Mouse (Mus musculus): ENCODE measurements around the gene Hist1h3f. TPM values are rescaled to one million over a fixed set of nuclear protein-coding genes. Genes with fewer than 3 reads are reported as not detected.

Gene Hist1h3f
- polyA plus RNA-seq, 1 experiment from 2014 or later, result not detected

Small RNA genes within 50 kb of the gene (microRNA-seq; reads per million reads assigned to microRNA genes)
- gene Gm44297 (not detected), gene Gm44359 (not detected), gene Gm44394 (not detected), gene n-TStga1 (0.83 reads per million)

Other genes starting within 250 kb of the Hist1h3f start
- 46.2 and 48.2 TPM in 2 replicates for gene Zfp322a, start 174.8 kb upstream of the Hist1h3f start, polyA plus RNA-seq (2015; fragmentation: Nextera tagmentation; extraction: Ambion mirVana)
- 9.8 and 10.1 TPM in 2 replicates for gene Abt1, start 120.2 kb upstream of the Hist1h3f start, polyA plus RNA-seq (2015; fragmentation: Nextera tagmentation; extraction: Ambion mirVana)
- gene Btn1a1, start 78.2 kb upstream of the Hist1h3f start, polyA plus RNA-seq (2015; fragmentation: Nextera tagmentation; extraction: Ambion mirVana), result 0.09 and 0.20 TPM in 2 replicates
- gene Btn2a2, start 55.2 kb upstream of the Hist1h3f start, polyA plus RNA-seq (2015; fragmentation: Nextera tagmentation; extraction: Ambion mirVana), result 0.14 TPM in 1 of 2 replicates, not detected in the other
- 2.6 and 2.7 TPM in 2 replicates for gene Hist1h4h, start 13.0 kb upstream of the Hist1h3f start, polyA plus RNA-seq (2015; fragmentation: Nextera tagmentation; extraction: Ambion mirVana)
- not detected in 2 replicates for gene Hist1h2af, start 10.1 kb upstream of the Hist1h3f start, polyA plus RNA-seq (2015; fragmentation: Nextera tagmentation; extraction: Ambion mirVana)
- gene Hist1h3g, start 8.6 kb upstream of the Hist1h3f start, polyA plus RNA-seq (2015; fragmentation: Nextera tagmentation; extraction: Ambion mirVana), result 0.66 TPM in 1 of 2 replicates, not detected in the other
- 0.16 and 0.29 TPM in 2 replicates for gene Hist1h2bh, start 660 bp upstream of the Hist1h3f start, polyA plus RNA-seq (2015; fragmentation: Nextera tagmentation; extraction: Ambion mirVana)
- gene Hist1h4f, start 7.6 kb downstream of the Hist1h3f start, polyA plus RNA-seq (2015; fragmentation: Nextera tagmentation; extraction: Ambion mirVana), result 0.59 TPM in 1 of 2 replicates, not detected in the other
- gene Hist1h1d, start 9.2 kb downstream of the Hist1h3f start, polyA plus RNA-seq (2015; fragmentation: Nextera tagmentation; extraction: Ambion mirVana), result 0.07 and 0.10 TPM in 2 replicates
- gene Hist1h3e, start 18.3 kb downstream of the Hist1h3f start, polyA plus RNA-seq (2015; fragmentation: Nextera tagmentation; extraction: Ambion mirVana), result 0.85 and 0.97 TPM in 2 replicates
- gene Hist1h2ae, start 27.2 kb downstream of the Hist1h3f start, polyA plus RNA-seq (2015; fragmentation: Nextera tagmentation; extraction: Ambion mirVana), result 9.4 and 14.5 TPM in 2 replicates
- gene Hist1h2bg, start 27.3 kb downstream of the Hist1h3f start, polyA plus RNA-seq (2015; fragmentation: Nextera tagmentation; extraction: Ambion mirVana), result 0.79 and 1.4 TPM in 2 replicates
- gene Hist1h2bf, start 30.1 kb downstream of the Hist1h3f start, polyA plus RNA-seq (2015; fragmentation: Nextera tagmentation; extraction: Ambion mirVana), result 0.44 and 0.67 TPM in 2 replicates
- 0.57 and 1.3 TPM in 2 replicates for gene Hist1h2ad, start 30.3 kb downstream of the Hist1h3f start, polyA plus RNA-seq (2015; fragmentation: Nextera tagmentation; extraction: Ambion mirVana)
- gene Hist1h3d, start 31.7 kb downstream of the Hist1h3f start, polyA plus RNA-seq (2015; fragmentation: Nextera tagmentation; extraction: Ambion mirVana), result 0.85 and 1.3 TPM in 2 replicates
- gene Hist1h4d, start 37.5 kb downstream of the Hist1h3f start, polyA plus RNA-seq (2015; fragmentation: Nextera tagmentation; extraction: Ambion mirVana), result 27.6 and 30.0 TPM in 2 replicates
- 1.0 and 1.1 TPM in 2 replicates for gene Hist1h2be, start 77.1 kb downstream of the Hist1h3f start, polyA plus RNA-seq (2015; fragmentation: Nextera tagmentation; extraction: Ambion mirVana)
- 4.0 and 5.0 TPM in 2 replicates for gene Hist1h1e, start 78.5 kb downstream of the Hist1h3f start, polyA plus RNA-seq (2015; fragmentation: Nextera tagmentation; extraction: Ambion mirVana)
- 0.26 and 0.30 TPM in 2 replicates for gene Hist1h2ac, start 139.9 kb downstream of the Hist1h3f start, polyA plus RNA-seq (2015; fragmentation: Nextera tagmentation; extraction: Ambion mirVana)
- gene Hist1h2bc, start 140.1 kb downstream of the Hist1h3f start, polyA plus RNA-seq (2015; fragmentation: Nextera tagmentation; extraction: Ambion mirVana), result 20.4 and 24.8 TPM in 2 replicates
- not detected in 2 replicates for gene Hist1h1t, start 151.8 kb downstream of the Hist1h3f start, polyA plus RNA-seq (2015; fragmentation: Nextera tagmentation; extraction: Ambion mirVana)
- gene Hist1h4c, start 154.4 kb downstream of the Hist1h3f start, polyA plus RNA-seq (2015; fragmentation: Nextera tagmentation; extraction: Ambion mirVana), result 2.0 and 2.5 TPM in 2 replicates
- 5.4 and 6.7 TPM in 2 replicates for gene Hfe, start 166.8 kb downstream of the Hist1h3f start, polyA plus RNA-seq (2015; fragmentation: Nextera tagmentation; extraction: Ambion mirVana)
- gene Hist1h1c, start 194.8 kb downstream of the Hist1h3f start, polyA plus RNA-seq (2015; fragmentation: Nextera tagmentation; extraction: Ambion mirVana), result 8.6 and 10.8 TPM in 2 replicates
- gene Hist1h3c, start 201.6 kb downstream of the Hist1h3f start, polyA plus RNA-seq (2015; fragmentation: Nextera tagmentation; extraction: Ambion mirVana), result 0.70 and 1.2 TPM in 2 replicates
- 0.49 and 0.66 TPM in 2 replicates for gene Hist1h2bb, start 202.7 kb downstream of the Hist1h3f start, polyA plus RNA-seq (2015; fragmentation: Nextera tagmentation; extraction: Ambion mirVana)
- 3.7 and 6.8 TPM in 2 replicates for gene Hist1h2ab, start 207.1 kb downstream of the Hist1h3f start, polyA plus RNA-seq (2015; fragmentation: Nextera tagmentation; extraction: Ambion mirVana)
- 1.7 and 2.7 TPM in 2 replicates for gene Hist1h3b, start 208.2 kb downstream of the Hist1h3f start, polyA plus RNA-seq (2015; fragmentation: Nextera tagmentation; extraction: Ambion mirVana)
- gene Hist1h4b, start 213.0 kb downstream of the Hist1h3f start, polyA plus RNA-seq (2015; fragmentation: Nextera tagmentation; extraction: Ambion mirVana), result 1.1 TPM in 1 of 2 replicates, not detected in the other
- not detected in 2 replicates for gene Hist1h4a, start 217.2 kb downstream of the Hist1h3f start, polyA plus RNA-seq (2015; fragmentation: Nextera tagmentation; extraction: Ambion mirVana)
- gene Hist1h3a, start 218.3 kb downstream of the Hist1h3f start, polyA plus RNA-seq (2015; fragmentation: Nextera tagmentation; extraction: Ambion mirVana), result 0.89 and 1.2 TPM in 2 replicates
- 0.44 TPM in 1 of 2 replicates, not detected in the other for gene Hist1h1a, start 219.6 kb downstream of the Hist1h3f start, polyA plus RNA-seq (2015; fragmentation: Nextera tagmentation; extraction: Ambion mirVana)
- gene Trim38, start 225.9 kb downstream of the Hist1h3f start, polyA plus RNA-seq (2015; fragmentation: Nextera tagmentation; extraction: Ambion mirVana), result 0.07 TPM in 1 of 2 replicates, not detected in the other